Mouse (Mus musculus): Measurements from ENCODE around the gene Gorasp2. TPM values are rescaled to one million over a fixed set of nuclear protein-coding genes. Genes with fewer than 3 reads are reported as not detected.

The Gorasp2 gene
- total and polyA plus RNA-seq, 3 experiments, result 59.5 to 80.2 (median 67.8) TPM

DNA sequence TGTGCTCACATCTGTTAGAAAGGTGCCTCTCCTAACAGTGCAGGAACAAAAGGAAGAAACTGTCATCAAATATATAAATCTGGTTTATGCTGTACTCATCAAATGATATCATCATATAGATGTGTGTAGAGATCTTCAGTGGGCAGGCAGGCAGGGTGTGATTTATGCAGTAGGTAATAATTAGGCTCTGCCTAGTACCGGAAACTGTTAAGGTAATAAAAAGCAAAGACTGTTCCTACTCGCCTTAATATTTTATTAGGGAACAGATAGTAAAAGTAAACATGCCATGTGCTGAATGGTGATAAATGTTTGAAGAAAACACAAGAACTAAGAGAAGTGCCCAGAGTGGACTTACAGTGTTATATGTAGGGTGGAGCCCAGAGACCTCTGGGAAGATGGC is 20.9 kb downstream of the Gorasp2 start:
- no peak overlapping the region for H3K4me3 ChIP-seq
- intact Hi-C loops (cut with DNase I), result no loop called here
- H3K79me2 ChIP-seq (replicated peaks; ENCODE audit: control insufficient read depth, insufficient read depth, low read length), result no peaks in the 10 kb centered on the region
- no peaks in the 10 kb centered on the region for H3K4me1 ChIP-seq (ENCODE audit: control insufficient read depth, insufficient read depth, low read length)
- no peak for TF ChIP-seq POLR2A (IDR thresholded peaks at IDR 0.05; ENCODE audit: insufficient read depth, low read depth, low read length)
- TF ChIP-seq CTCF (IDR thresholded peaks at IDR 0.05), result no peak
- TF ChIP-seq EP300 (IDR thresholded peaks at IDR 0.05; ENCODE audit: insufficient read depth, low read depth, low read length), result no peak
- DNase-seq, result no peak
- no peaks in the 10 kb centered on the region for H3K27me3 ChIP-seq (ENCODE audit: control insufficient read depth, insufficient read depth, low read length)
- no peaks in the 10 kb centered on the region for H3K36me3 ChIP-seq (ENCODE audit: control insufficient read depth, insufficient read depth, low read length)
- no peak overlapping the region for H3K9ac ChIP-seq (ENCODE audit: low read depth, low read length)
- 85% methylated on average over 2 of the region's 2 CpGs for WGBS
- no peak overlapping the region for H3K27ac ChIP-seq

DNA sequence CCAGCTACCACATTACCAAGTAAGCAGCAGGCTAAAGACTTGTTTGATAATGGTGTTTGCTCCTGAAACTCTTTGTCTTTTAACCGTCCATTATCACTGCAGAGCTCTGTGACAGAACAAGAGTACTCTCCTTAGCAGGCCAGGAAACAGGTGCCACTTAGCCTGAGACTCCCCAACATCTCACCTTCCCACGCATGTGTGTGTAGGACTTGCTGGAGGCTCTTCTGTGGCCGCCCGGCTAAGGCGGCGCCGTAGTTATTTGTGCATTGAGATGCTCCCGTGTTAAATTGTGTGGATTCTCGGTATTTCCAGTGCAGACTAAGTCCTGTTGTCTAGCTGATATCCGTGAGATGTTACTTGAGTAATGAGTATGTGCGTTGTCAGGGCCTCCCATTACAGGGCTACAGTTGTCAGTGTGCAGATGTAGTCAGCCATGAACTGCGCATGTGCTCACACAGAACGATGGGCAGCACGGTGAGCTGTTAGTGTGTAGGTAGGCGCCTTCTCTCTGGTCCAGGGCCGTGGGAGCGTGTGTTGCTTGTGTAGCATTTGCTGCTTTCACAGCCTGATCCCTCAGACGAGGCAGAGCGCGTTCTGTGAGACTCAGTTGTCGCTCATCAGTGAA is 27.2 kb downstream of the Gorasp2 start:
- Histone ChIP-seq H3K36me3 (ENCODE audit: control insufficient read depth, insufficient read depth, low read length) (no peaks in the 10 kb centered on the region), H3K27me3 (ENCODE audit: control insufficient read depth, insufficient read depth, low read length) (no peaks in the 10 kb centered on the region), H3K9ac (ENCODE audit: low read depth, low read length) (no peak overlapping the region), H3K79me2 (replicated peaks; ENCODE audit: control insufficient read depth, insufficient read depth, low read length) (no peaks in the 10 kb centered on the region), H3K4me3 (no peak overlapping the region), H3K4me1 (ENCODE audit: control insufficient read depth, insufficient read depth, low read length) (no peaks in the 10 kb centered on the region), H3K27ac (no peak overlapping the region)
- TF ChIP-seq POLR2A (IDR thresholded peaks at IDR 0.05; ENCODE audit: insufficient read depth, low read depth, low read length) (no peak), EP300 (IDR thresholded peaks at IDR 0.05; ENCODE audit: insufficient read depth, low read depth, low read length) (no peak), CTCF (IDR thresholded peaks at IDR 0.05) (no peak)
- intact Hi-C loops (cut with DNase I), result no loop called here
- DNase-seq, result no peak
- WGBS, result 94% methylated on average over 21 of the region's 21 CpGs

DNA sequence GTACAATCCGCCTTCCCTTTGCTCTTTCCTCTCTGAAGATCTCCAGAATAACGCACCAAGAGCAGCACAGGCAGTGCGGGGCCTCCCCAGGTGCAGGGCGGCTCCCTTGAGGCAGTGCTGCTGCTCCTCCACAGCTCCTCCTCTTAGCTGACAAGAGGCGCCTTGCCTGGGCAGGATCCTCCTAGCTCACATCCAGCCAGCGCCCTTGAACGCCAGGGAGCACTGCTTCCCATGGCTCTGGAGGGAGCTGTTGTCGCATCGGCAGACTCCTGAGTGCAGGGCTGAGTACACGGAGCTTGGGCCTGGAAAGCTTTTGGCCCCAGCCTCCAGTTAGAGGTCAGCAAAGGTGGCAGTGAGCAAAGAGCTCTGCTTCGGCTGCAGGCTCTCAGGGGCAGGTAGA is 28.8 kb downstream of the Gorasp2 start:
- Histone ChIP-seq H3K36me3 (ENCODE audit: control insufficient read depth, insufficient read depth, low read length) (no peaks in the 10 kb centered on the region), H3K4me3 (no peak overlapping the region), H3K79me2 (replicated peaks; ENCODE audit: control insufficient read depth, insufficient read depth, low read length) (no peaks in the 10 kb centered on the region), H3K27ac (no peak overlapping the region), H3K9ac (ENCODE audit: low read depth, low read length) (no peak overlapping the region), H3K4me1 (ENCODE audit: control insufficient read depth, insufficient read depth, low read length) (no peaks in the 10 kb centered on the region), H3K27me3 (ENCODE audit: control insufficient read depth, insufficient read depth, low read length) (no peaks in the 10 kb centered on the region)
- TF ChIP-seq CTCF (IDR thresholded peaks at IDR 0.05), result no peak
- TF ChIP-seq EP300 (IDR thresholded peaks at IDR 0.05; ENCODE audit: insufficient read depth, low read depth, low read length), result no peak
- no peak for TF ChIP-seq POLR2A (IDR thresholded peaks at IDR 0.05; ENCODE audit: insufficient read depth, low read depth, low read length)
- intact Hi-C loops (cut with DNase I), result no loop called here
- no peak for DNase-seq
- 82% methylated on average over 11 of the region's 11 CpGs for whole genome bisulfite sequencing

- 92% methylated on average over 10 of the region's 10 CpGs for WGBS
- no peak for TF ChIP-seq POLR2A (IDR thresholded peaks at IDR 0.05; ENCODE audit: insufficient read depth, low read depth, low read length)
- TF ChIP-seq CTCF (IDR thresholded peaks at IDR 0.05), result no peak
- TF ChIP-seq EP300 (IDR thresholded peaks at IDR 0.05; ENCODE audit: insufficient read depth, low read depth, low read length), result no peak
- H3K79me2 ChIP-seq (replicated peaks; ENCODE audit: control insufficient read depth, insufficient read depth, low read length), result no peaks in the 10 kb centered on the region
- H3K36me3 ChIP-seq (ENCODE audit: control insufficient read depth, insufficient read depth, low read length), result no peaks in the 10 kb centered on the region
- H3K9ac ChIP-seq (ENCODE audit: low read depth, low read length), result no peak overlapping the region
- no peak overlapping the region for H3K27ac ChIP-seq
- no peak overlapping the region for H3K4me3 ChIP-seq
- no peaks in the 10 kb centered on the region for H3K27me3 ChIP-seq (ENCODE audit: control insufficient read depth, insufficient read depth, low read length)
- H3K4me1 ChIP-seq (ENCODE audit: control insufficient read depth, insufficient read depth, low read length), result no peaks in the 10 kb centered on the region
- intact Hi-C loops (cut with DNase I), result no loop called here
- no peak for DNase-seq
These were observed 34.3 kb downstream of the Gorasp2 start for GRCm38 (mm10) chr2:70695712-70696111.

DNA sequence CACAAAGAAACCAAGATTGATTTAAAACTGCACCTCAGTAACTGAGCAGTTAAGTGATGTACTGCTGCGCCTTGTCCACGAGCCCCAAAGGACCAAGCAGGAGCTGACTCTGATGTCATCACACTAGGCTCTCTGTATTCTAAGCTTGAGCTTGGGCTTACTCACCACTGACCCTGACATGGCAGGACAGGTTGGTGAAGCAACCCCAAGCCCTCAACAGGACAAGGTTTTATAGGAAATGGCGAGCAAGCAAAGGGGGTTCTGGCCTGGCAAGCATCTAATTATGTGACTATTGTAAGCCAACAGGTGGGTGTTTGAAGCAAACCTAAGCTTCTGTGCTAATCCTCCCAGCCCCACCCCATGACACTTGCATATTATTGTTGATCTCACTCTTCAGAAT is 39.5 kb downstream of the Gorasp2 start:
- no peak overlapping the region for H3K27ac ChIP-seq
- H3K27me3 ChIP-seq (ENCODE audit: control insufficient read depth, insufficient read depth, low read length), result no peaks in the 10 kb centered on the region
- DNase-seq, result no peak
- no peak overlapping the region for H3K9ac ChIP-seq (ENCODE audit: low read depth, low read length)
- no peaks in the 10 kb centered on the region for H3K79me2 ChIP-seq (replicated peaks; ENCODE audit: control insufficient read depth, insufficient read depth, low read length)
- no peaks in the 10 kb centered on the region; the same call in 1 of the 2 replicates for H3K4me1 ChIP-seq (ENCODE audit: control insufficient read depth, insufficient read depth, low read length)
- H3K4me3 ChIP-seq, result no peak overlapping the region
- TF ChIP-seq EP300 (IDR thresholded peaks at IDR 0.05; ENCODE audit: insufficient read depth, low read depth, low read length), result no peak
- no peak for TF ChIP-seq CTCF (IDR thresholded peaks at IDR 0.05)
- TF ChIP-seq POLR2A (IDR thresholded peaks at IDR 0.05; ENCODE audit: insufficient read depth, low read depth, low read length), result no peak
- H3K36me3 ChIP-seq (ENCODE audit: control insufficient read depth, insufficient read depth, low read length), result no peaks in the 10 kb centered on the region
- intact Hi-C loops (cut with DNase I), result loop anchor here (10.0 kb wide), 1 partner anchor 124 kb away; the partner anchor contains the start of gene Tlk1
- 88% methylated on average over 3 of the region's 3 CpGs for WGBS

DNA sequence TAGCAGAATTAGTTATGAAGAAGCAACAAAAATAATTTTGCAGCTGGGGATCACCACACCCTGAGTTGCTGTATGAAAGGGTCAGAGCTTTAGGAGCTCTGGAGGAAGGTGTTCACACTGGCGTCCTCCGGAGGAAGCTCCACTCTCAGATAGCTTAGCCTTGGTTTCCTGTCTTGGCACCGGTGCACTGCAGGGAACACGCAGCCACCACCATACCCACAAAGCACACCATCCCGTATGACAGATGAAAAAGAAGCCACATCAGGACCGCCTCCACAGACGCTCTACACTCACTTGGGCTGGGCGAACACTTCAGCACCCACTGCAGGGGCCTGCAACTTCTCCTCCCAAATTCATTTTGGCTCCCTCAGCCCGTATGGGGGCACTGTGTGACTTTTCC is 40.2 kb downstream of the Gorasp2 start:
- H3K79me2 ChIP-seq (replicated peaks; ENCODE audit: control insufficient read depth, insufficient read depth, low read length), result no peaks in the 10 kb centered on the region
- WGBS, result 46% methylated on average over 9 of the region's 9 CpGs
- no peak overlapping the region for H3K27ac ChIP-seq

More for the DNA sequence above, 40.2 kb downstream of the Gorasp2 start:
- Histone ChIP-seq H3K27me3 (ENCODE audit: control insufficient read depth, insufficient read depth, low read length) (no peaks in the 10 kb centered on the region), H3K9ac (ENCODE audit: low read depth, low read length) (no peak overlapping the region), H3K4me1 (ENCODE audit: control insufficient read depth, insufficient read depth, low read length) (no peaks in the 10 kb centered on the region; the same call in 1 of the 2 replicates), H3K36me3 (ENCODE audit: control insufficient read depth, insufficient read depth, low read length) (no peaks in the 10 kb centered on the region), H3K4me3 (no peak overlapping the region)
- DNase-seq, result no peak
- TF ChIP-seq CTCF (IDR thresholded peaks at IDR 0.05), result no peak
- intact Hi-C loops (cut with DNase I), result loop anchor here (10.0 kb wide), 1 partner anchor 123 kb away; the partner anchor contains the start of gene Tlk1
